8 mouse cellular contexts compared by ENCODE assay signal in the genomic region with DNA sequence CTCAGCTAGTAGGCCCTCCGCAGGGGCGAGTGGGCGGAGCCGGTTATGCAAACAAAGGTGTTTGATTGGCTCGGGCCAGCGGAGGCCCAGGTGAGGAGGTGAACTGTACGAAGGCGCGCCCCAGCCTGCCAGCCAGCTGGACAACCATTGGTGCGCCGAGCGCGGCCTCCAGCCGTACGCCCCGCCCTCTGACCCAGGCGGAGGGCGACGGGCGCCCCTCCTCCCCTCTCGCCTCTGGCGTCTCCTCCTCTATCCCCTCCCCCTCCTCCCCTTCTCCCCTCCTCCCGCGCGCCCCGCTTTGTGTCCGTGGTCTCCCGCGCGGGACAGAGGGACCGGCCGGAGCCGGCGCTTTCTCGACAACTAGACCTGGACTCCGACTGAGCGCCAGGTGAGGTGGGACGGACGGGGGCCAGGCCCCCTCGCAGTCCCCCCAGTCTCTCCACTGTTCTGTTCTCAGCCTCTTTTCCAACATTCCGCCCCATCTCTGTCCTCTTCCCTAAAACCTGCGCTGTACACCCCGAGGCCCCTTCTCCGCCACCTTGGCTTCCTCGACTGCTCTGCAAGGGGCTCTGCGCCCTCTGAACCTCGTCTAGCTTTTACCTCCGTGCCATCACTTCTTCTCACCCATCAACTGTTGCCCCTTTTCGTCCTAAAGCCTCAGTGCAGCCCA. TPM values are rescaled to one million over a fixed set of nuclear protein-coding genes. Genes with fewer than 3 reads are reported as not detected.
A peak's percentile ranks its signal among the peaks of the same experiment; 100 is the strongest.
DNase-seq lines count a peak whose midpoint lies in the region; ATAC-seq lines count a peak whose summit lies in the region.

No protein-coding gene starts in this region.

- H3K4me3 ChIP-seq in embryonic facial prominence, embryonic 11.5 days (ENCODE audit: low read depth, low read length), result peak overlapping the region; percentile 58
- H3K4me3 ChIP-seq in heart, embryonic 11.5 days (ENCODE audit: low read depth, low read length), result peak overlapping the region; percentile 59
- peak overlapping the region; percentile 59 for H3K4me3 ChIP-seq in kidney, embryonic 14.5 days (ENCODE audit: low read length)

- no peaks in the 10 kb centered on the region for H3K9me3 ChIP-seq in embryonic facial prominence, embryonic 11.5 days (replicated peaks; ENCODE audit: control insufficient read depth, low read length)
- no peaks in the 10 kb centered on the region for H3K9me3 ChIP-seq in heart, embryonic 11.5 days (replicated peaks; ENCODE audit: control insufficient read depth, low read length)
- H3K9me3 ChIP-seq in kidney, embryonic 14.5 days (ENCODE audit: control insufficient read depth, low read length), result no peaks in the 10 kb centered on the region

- peak overlapping the region; percentile 85 for H3K9ac ChIP-seq in embryonic facial prominence, embryonic 11.5 days (replicated peaks; ENCODE audit: low read length)
- H3K9ac ChIP-seq in heart, embryonic 11.5 days (ENCODE audit: low read depth, low read length), result peak overlapping the region; percentile 84
- peak overlapping the region; percentile 75 for H3K9ac ChIP-seq in kidney, embryonic 14.5 days (ENCODE audit: low read depth, low read length)

- H3K27ac ChIP-seq in embryonic facial prominence, embryonic 11.5 days (replicated peaks; ENCODE audit: low read depth, low read length), result peak overlapping the region; percentile 83
- peak overlapping the region; percentile 81 for H3K27ac ChIP-seq in heart, embryonic 11.5 days (ENCODE audit: low read depth, low read length)
- peak overlapping the region; percentile 80 for H3K27ac ChIP-seq in kidney, embryonic 14.5 days (ENCODE audit: low read depth, low read length)

- H3K27me3 ChIP-seq in embryonic facial prominence, embryonic 11.5 days (ENCODE audit: control insufficient read depth, insufficient read depth, low read length), result no peaks in the 10 kb centered on the region
- H3K27me3 ChIP-seq in heart, embryonic 11.5 days (ENCODE audit: control insufficient read depth, insufficient read depth, low read length), result no peaks in the 10 kb centered on the region
- H3K27me3 ChIP-seq in kidney, embryonic 14.5 days (ENCODE audit: control insufficient read depth, insufficient read depth, low read length), result no peaks in the 10 kb centered on the region

- H3K36me3 ChIP-seq in embryonic facial prominence, embryonic 11.5 days (replicated peaks; ENCODE audit: control insufficient read depth, insufficient read depth, low read depth, low read length), result no peaks in the 10 kb centered on the region
- H3K36me3 ChIP-seq in heart, embryonic 11.5 days (ENCODE audit: control insufficient read depth, insufficient read depth, low read length), result no peaks in the 10 kb centered on the region
- no peaks in the 10 kb centered on the region for H3K36me3 ChIP-seq in kidney, embryonic 14.5 days (ENCODE audit: control insufficient read depth, insufficient read depth, low read length)

- H3K4me1 ChIP-seq in embryonic facial prominence, embryonic 11.5 days (ENCODE audit: control insufficient read depth, insufficient read depth, low read length), result no peaks in the 10 kb centered on the region
- H3K4me1 ChIP-seq in heart, embryonic 11.5 days (ENCODE audit: control insufficient read depth, insufficient read depth, low read length), result no peaks in the 10 kb centered on the region
- H3K4me1 ChIP-seq in kidney, embryonic 14.5 days (ENCODE audit: control insufficient read depth, insufficient read depth, low read length), result no peaks in the 10 kb centered on the region

- ATAC-seq in embryonic facial prominence, embryonic 11.5 days (replicated peaks; ENCODE audit: insufficient number of reproducible peaks, low FRiP score, low TSS enrichment, low read depth), result peak; percentile 94
- peak; percentile 90 for ATAC-seq in heart, embryonic 11.5 days (replicated peaks; ENCODE audit: insufficient number of reproducible peaks, low FRiP score, low TSS enrichment)
- peak; percentile 95 for ATAC-seq in kidney, embryonic 14.5 days (ENCODE audit: low FRiP score, low TSS enrichment)

- peak; percentile 83 for DNase-seq in CD4-positive helper T cell, adult 2 months (ENCODE audit: low read depth, low spot score)
- DNase-seq in adrenal gland, postnatal 14 days, result peak; percentile 85
- DNase-seq in embryonic facial prominence, embryonic 11.5 days (ENCODE audit: low spot score), result peak; percentile 88
- DNase-seq in lung, postnatal 25 days (ENCODE audit: low spot score), result peak; percentile 81
- peak; percentile 81 for DNase-seq in retina, embryonic 14.5 days (ENCODE audit: low spot score)
- DNase-seq in urinary bladder, adult 2 months (ENCODE audit: low spot score), result peak; percentile 58

- peak overlapping the region; percentile 49 for H3K4me2 ChIP-seq in embryonic facial prominence, embryonic 11.5 days (ENCODE audit: low read depth, low read length)
- H3K4me2 ChIP-seq in heart, embryonic 11.5 days, result peak overlapping the region; percentile 76
- H3K4me2 ChIP-seq in kidney, embryonic 14.5 days (replicated peaks; ENCODE audit: low read depth, low read length), result peak overlapping the region; percentile 50

- WGBS in embryonic facial prominence, embryonic 11.5 days, result 20% methylated on average over 25 of the region's 49 CpGs
- 15% methylated on average over 30 of the region's 49 CpGs for WGBS in heart, embryonic 11.5 days (ENCODE audit: insufficient replicate concordance)
- WGBS in kidney, embryonic 14.5 days, result 29% methylated on average over 44 of the region's 49 CpGs

RNA-seq across cellular contexts. Expression of a gene that starts 9.6 kb away (rescaled TPM):
- total RNA-seq in adrenal gland, postnatal 14 days (2021), result 28.2 and 33.5 TPM in 2 replicates
- polyA plus RNA-seq in embryonic facial prominence, embryonic 11.5 days (2014; fragmentation: Nextera tagmentation; extraction: Ambion mirVana), result 4.8 and 10.9 TPM in 2 replicates
- 3.2 and 4.0 TPM in 2 replicates for polyA plus RNA-seq in heart, embryonic 11.5 days (2014; fragmentation: Nextera tagmentation; extraction: Ambion mirVana)
- polyA plus RNA-seq in kidney, embryonic 14.5 days (2014; fragmentation: Nextera tagmentation; extraction: Ambion mirVana), result 7.3 and 9.3 TPM in 2 replicates
- polyA plus RNA-seq in urinary bladder, adult 2 months (2012; rRNA removed), result 29.3 and 33.7 TPM in 2 replicates

RNA-seq across cellular contexts. Expression of a gene that starts 47.4 kb away (rescaled TPM):
- total RNA-seq in adrenal gland, postnatal 14 days (2021), result 1.2 and 1.6 TPM in 2 replicates
- 3.3 and 4.3 TPM in 2 replicates for polyA plus RNA-seq in embryonic facial prominence, embryonic 11.5 days (2014; fragmentation: Nextera tagmentation; extraction: Ambion mirVana)
- 0.52 and 0.58 TPM in 2 replicates for polyA plus RNA-seq in heart, embryonic 11.5 days (2014; fragmentation: Nextera tagmentation; extraction: Ambion mirVana)
- polyA plus RNA-seq in kidney, embryonic 14.5 days (2014; fragmentation: Nextera tagmentation; extraction: Ambion mirVana), result 1.5 and 2.6 TPM in 2 replicates
- polyA plus RNA-seq in urinary bladder, adult 2 months (2012; rRNA removed), result 0.28 and 0.45 TPM in 2 replicates

Comparison
In these comparisons a context has a peak if more than half of its experiments do, and no peak if none do; other contexts are left out.
1. Peak in every context shown above with its lines: DNase-seq, ATAC-seq, H3K4me3 ChIP-seq and H3K27ac ChIP-seq.